Mouse (Mus musculus): ENCODE measurements around the gene Fam89a. TPM values are rescaled to one million over a fixed set of nuclear protein-coding genes. Genes with fewer than 3 reads are reported as not detected.

Gene Fam89a
- polyA plus RNA-seq, 1 experiment: 1.5 TPM

DNA sequence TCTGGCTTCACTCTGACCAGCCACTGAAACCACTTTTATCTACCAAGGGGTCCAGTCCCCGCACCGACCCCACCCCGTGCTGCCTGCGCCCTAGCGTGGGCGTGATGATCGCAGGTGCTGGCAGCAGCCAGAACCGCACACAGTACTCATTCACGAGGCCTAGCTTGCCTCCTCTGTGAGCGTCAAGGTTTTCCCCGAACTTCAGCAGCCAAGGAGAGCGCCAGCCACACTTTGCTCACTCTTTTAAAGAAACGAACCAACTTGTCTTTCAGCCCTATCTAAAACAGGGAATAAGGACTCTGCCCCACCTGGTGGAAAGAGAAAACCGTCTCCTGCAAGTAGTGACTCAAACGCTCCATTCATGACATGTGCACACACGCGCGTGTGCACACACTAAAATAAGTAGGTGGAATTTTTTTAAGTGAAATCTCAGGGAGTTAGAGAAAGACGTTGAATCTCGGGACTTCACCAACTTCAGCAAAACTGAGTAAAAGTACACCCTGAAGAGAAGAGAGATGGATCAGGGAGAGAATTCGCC, 762 bp upstream of the Fam89a start:
- H3K4me3 ChIP-seq (ENCODE audit: insufficient read depth, poor library complexity, severe bottlenecking): no peak overlapping the region
- TF ChIP-seq MYOG (IDR thresholded peaks at IDR 0.05; ENCODE audit: control insufficient read depth, extremely low read depth, insufficient read length): no peak
- no peak for TF ChIP-seq CEBPB (IDR thresholded peaks at IDR 0.05; ENCODE audit: low read depth)
- no peak for TF ChIP-seq CTCF (IDR thresholded peaks at IDR 0.05; ENCODE audit: control insufficient read depth, insufficient read depth, insufficient read length)
- TF ChIP-seq MYOD1 (IDR thresholded peaks at IDR 0.05; ENCODE audit: control insufficient read depth, insufficient read length, low read depth): no peak
- no peak for TF ChIP-seq MAX (IDR thresholded peaks at IDR 0.05)
- TF ChIP-seq USF1 (IDR thresholded peaks at IDR 0.05; ENCODE audit: low read depth): no peak
- TF ChIP-seq FOSL1 (IDR thresholded peaks at IDR 0.05; ENCODE audit: insufficient read depth, low read length, poor library complexity, severe bottlenecking): no peak
- peaks cover 65% of the 10 kb centered on the region for H3K27me3 ChIP-seq (ENCODE audit: control insufficient read depth, insufficient read depth, insufficient read length)

GRCm38 (mm10) chr8:124751191-124751590, 441 bp downstream of the Fam89a start:
- peaks cover 74% of the 10 kb centered on the region for H3K27me3 ChIP-seq (ENCODE audit: control insufficient read depth, insufficient read depth, insufficient read length)
- H3ac ChIP-seq (ENCODE audit: control insufficient read depth, insufficient read length, low read depth): peak overlapping the region; percentile 41
- peak overlapping the region; percentile 32 for H3K4me3 ChIP-seq (ENCODE audit: insufficient read depth, poor library complexity, severe bottlenecking)
- TF ChIP-seq MAX (IDR thresholded peaks at IDR 0.05): no peak
- peak; percentile 33 for TF ChIP-seq CEBPB (IDR thresholded peaks at IDR 0.05; ENCODE audit: low read depth)
- no peaks in the 10 kb centered on the region for H3K79me2 ChIP-seq (ENCODE audit: control insufficient read depth, insufficient read depth)
- no peaks in the 10 kb centered on the region for H3K36me3 ChIP-seq (ENCODE audit: control insufficient read depth, insufficient read depth)
- H3K79me3 ChIP-seq (ENCODE audit: low read depth): no peaks in the 10 kb centered on the region

More for the DNA sequence above, 762 bp upstream of the Fam89a start:
- Histone ChIP-seq H3K79me2 (ENCODE audit: control insufficient read depth, insufficient read depth) (no peaks in the 10 kb centered on the region), H3ac (ENCODE audit: control insufficient read depth, insufficient read length, low read depth) (no peak overlapping the region), H3K79me3 (ENCODE audit: low read depth) (no peaks in the 10 kb centered on the region), H3K36me3 (ENCODE audit: control insufficient read depth, insufficient read depth) (no peaks in the 10 kb centered on the region)

DNA sequence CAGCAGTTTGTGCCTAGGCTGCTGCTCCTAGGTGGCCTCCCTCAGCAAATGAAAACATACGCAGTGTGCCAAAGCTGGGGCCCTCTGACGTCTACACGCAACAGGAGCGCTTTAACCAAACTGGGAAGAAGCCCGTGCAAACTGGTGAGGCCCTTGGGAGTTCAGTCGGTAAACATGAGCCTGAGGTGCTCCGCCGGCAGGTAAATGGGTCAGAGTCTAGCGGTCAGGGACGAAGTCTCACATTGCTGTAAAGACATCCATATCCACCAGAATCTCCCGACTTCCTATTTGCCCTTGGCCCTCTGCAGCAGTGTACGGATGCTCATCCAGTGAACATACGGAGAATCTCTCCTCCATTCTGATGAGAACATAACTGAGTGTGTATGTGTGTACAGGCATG, 5.0 kb downstream of the Fam89a start:
- Histone ChIP-seq H3K79me3 (ENCODE audit: low read depth) (no peaks in the 10 kb centered on the region), H3ac (ENCODE audit: control insufficient read depth, insufficient read length, low read depth) (no peak overlapping the region), H3K36me3 (ENCODE audit: control insufficient read depth, insufficient read depth) (no peaks in the 10 kb centered on the region), H3K27me3 (ENCODE audit: control insufficient read depth, insufficient read depth, insufficient read length) (peaks cover 41% of the 10 kb centered on the region), H3K79me2 (ENCODE audit: control insufficient read depth, insufficient read depth) (no peaks in the 10 kb centered on the region), H3K4me3 (ENCODE audit: insufficient read depth, poor library complexity, severe bottlenecking) (no peak overlapping the region)
- TF ChIP-seq FOSL1 (IDR thresholded peaks at IDR 0.05; ENCODE audit: insufficient read depth, low read length, poor library complexity, severe bottlenecking): no peak
- TF ChIP-seq CEBPB (IDR thresholded peaks at IDR 0.05; ENCODE audit: low read depth): no peak
- TF ChIP-seq MYOD1 (IDR thresholded peaks at IDR 0.05; ENCODE audit: control insufficient read depth, insufficient read length, low read depth): no peak
- no peak for TF ChIP-seq MAX (IDR thresholded peaks at IDR 0.05)
- TF ChIP-seq CTCF (IDR thresholded peaks at IDR 0.05; ENCODE audit: control insufficient read depth, insufficient read depth, insufficient read length): no peak

GRCm38 (mm10) chr8:124739268-124739667, 12.4 kb downstream of the Fam89a start:
- H3ac ChIP-seq (ENCODE audit: control insufficient read depth, insufficient read length, low read depth): no peak overlapping the region
- TF ChIP-seq CTCF (IDR thresholded peaks at IDR 0.05; ENCODE audit: control insufficient read depth, insufficient read depth, insufficient read length): no peak
- TF ChIP-seq MYOG (IDR thresholded peaks at IDR 0.05; ENCODE audit: control insufficient read depth, extremely low read depth, insufficient read length): no peak
- TF ChIP-seq FOSL1 (IDR thresholded peaks at IDR 0.05; ENCODE audit: insufficient read depth, low read length, poor library complexity, severe bottlenecking): no peak
- no peak for TF ChIP-seq MYOD1 (IDR thresholded peaks at IDR 0.05; ENCODE audit: control insufficient read depth, insufficient read length, low read depth)
- H3K36me3 ChIP-seq (ENCODE audit: control insufficient read depth, insufficient read depth): peaks cover 10% of the 10 kb centered on the region
- no peaks in the 10 kb centered on the region for H3K27me3 ChIP-seq (ENCODE audit: control insufficient read depth, insufficient read depth, insufficient read length)
- no peaks in the 10 kb centered on the region for H3K79me2 ChIP-seq (ENCODE audit: control insufficient read depth, insufficient read depth)
- H3K79me3 ChIP-seq (ENCODE audit: low read depth): no peaks in the 10 kb centered on the region
- no peak overlapping the region for H3K4me3 ChIP-seq (ENCODE audit: insufficient read depth, poor library complexity, severe bottlenecking)

DNA sequence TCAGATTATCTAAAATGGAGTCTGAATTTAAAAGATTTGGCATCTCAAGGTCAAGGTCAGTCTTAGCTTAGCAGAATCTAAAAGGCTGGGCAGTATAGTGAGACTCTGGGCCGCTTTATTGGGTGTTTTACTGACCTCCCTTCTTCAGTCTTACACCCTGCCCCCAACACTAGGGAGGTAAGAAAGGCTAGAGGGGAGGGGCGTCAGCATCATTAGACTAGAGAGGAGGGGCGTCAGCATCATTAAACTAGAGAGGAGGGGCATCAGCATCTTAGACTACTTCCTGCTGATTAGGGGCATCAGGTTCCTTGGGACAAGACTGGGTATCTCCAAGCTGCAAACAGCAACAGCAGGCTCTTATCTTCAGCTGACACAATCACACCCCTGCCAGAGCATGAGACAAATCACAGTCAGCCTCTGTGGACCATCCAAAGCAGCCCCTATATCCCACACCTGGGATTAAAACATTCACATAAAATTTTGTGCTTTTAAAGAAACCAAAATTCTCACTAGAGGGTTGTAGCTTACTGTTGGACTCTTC, 16.2 kb downstream of the Fam89a start:
- no peaks in the 10 kb centered on the region for H3K79me3 ChIP-seq (ENCODE audit: low read depth)
- TF ChIP-seq CTCF (IDR thresholded peaks at IDR 0.05; ENCODE audit: control insufficient read depth, insufficient read depth, insufficient read length): no peak
- TF ChIP-seq USF1 (IDR thresholded peaks at IDR 0.05; ENCODE audit: low read depth): no peak
- no peak for TF ChIP-seq CEBPB (IDR thresholded peaks at IDR 0.05; ENCODE audit: low read depth)
- no peak for TF ChIP-seq MAX (IDR thresholded peaks at IDR 0.05)
- TF ChIP-seq MYOG (IDR thresholded peaks at IDR 0.05; ENCODE audit: control insufficient read depth, extremely low read depth, insufficient read length): no peak
- no peak for TF ChIP-seq FOSL1 (IDR thresholded peaks at IDR 0.05; ENCODE audit: insufficient read depth, low read length, poor library complexity, severe bottlenecking)
- no peak for TF ChIP-seq MYOD1 (IDR thresholded peaks at IDR 0.05; ENCODE audit: control insufficient read depth, insufficient read length, low read depth)
- H3K36me3 ChIP-seq (ENCODE audit: control insufficient read depth, insufficient read depth): peaks cover 44% of the 10 kb centered on the region
- H3K27me3 ChIP-seq (ENCODE audit: control insufficient read depth, insufficient read depth, insufficient read length): no peaks in the 10 kb centered on the region
- no peaks in the 10 kb centered on the region for H3K79me2 ChIP-seq (ENCODE audit: control insufficient read depth, insufficient read depth)
- no peak overlapping the region for H3ac ChIP-seq (ENCODE audit: control insufficient read depth, insufficient read length, low read depth)
- no peak overlapping the region for H3K4me3 ChIP-seq (ENCODE audit: insufficient read depth, poor library complexity, severe bottlenecking)

- TF ChIP-seq USF1 (IDR thresholded peaks at IDR 0.05; ENCODE audit: low read depth) (no peak), MAX (IDR thresholded peaks at IDR 0.05) (no peak), CEBPB (IDR thresholded peaks at IDR 0.05; ENCODE audit: low read depth) (no peak), MYOD1 (IDR thresholded peaks at IDR 0.05; ENCODE audit: control insufficient read depth, insufficient read length, low read depth) (no peak), FOSL1 (IDR thresholded peaks at IDR 0.05; ENCODE audit: insufficient read depth, low read length, poor library complexity, severe bottlenecking) (no peak), MYOG (IDR thresholded peaks at IDR 0.05; ENCODE audit: control insufficient read depth, extremely low read depth, insufficient read length) (no peak), CTCF (IDR thresholded peaks at IDR 0.05; ENCODE audit: control insufficient read depth, insufficient read depth, insufficient read length) (no peak)
- no peak overlapping the region for H3ac ChIP-seq (ENCODE audit: control insufficient read depth, insufficient read length, low read depth)
- no peaks in the 10 kb centered on the region for H3K79me2 ChIP-seq (ENCODE audit: control insufficient read depth, insufficient read depth)
- no peaks in the 10 kb centered on the region for H3K27me3 ChIP-seq (ENCODE audit: control insufficient read depth, insufficient read depth, insufficient read length)
- no peak overlapping the region for H3K4me3 ChIP-seq (ENCODE audit: insufficient read depth, poor library complexity, severe bottlenecking)
- no peaks in the 10 kb centered on the region for H3K79me3 ChIP-seq (ENCODE audit: low read depth)
- peaks cover 62% of the 10 kb centered on the region for H3K36me3 ChIP-seq (ENCODE audit: control insufficient read depth, insufficient read depth)
These were observed 18.8 kb downstream of the Fam89a start for GRCm38 (mm10) chr8:124732828-124733227.

Measured in C2C12 (cell line).